Mouse (Mus musculus): Measurements from ENCODE around the gene Ssbp2. TPM values are rescaled to one million over a fixed set of nuclear protein-coding genes. Genes with fewer than 3 reads are reported as not detected.

Ssbp2 gene
- polyA plus RNA-seq, 1 experiment = 7.2 TPM

DNA sequence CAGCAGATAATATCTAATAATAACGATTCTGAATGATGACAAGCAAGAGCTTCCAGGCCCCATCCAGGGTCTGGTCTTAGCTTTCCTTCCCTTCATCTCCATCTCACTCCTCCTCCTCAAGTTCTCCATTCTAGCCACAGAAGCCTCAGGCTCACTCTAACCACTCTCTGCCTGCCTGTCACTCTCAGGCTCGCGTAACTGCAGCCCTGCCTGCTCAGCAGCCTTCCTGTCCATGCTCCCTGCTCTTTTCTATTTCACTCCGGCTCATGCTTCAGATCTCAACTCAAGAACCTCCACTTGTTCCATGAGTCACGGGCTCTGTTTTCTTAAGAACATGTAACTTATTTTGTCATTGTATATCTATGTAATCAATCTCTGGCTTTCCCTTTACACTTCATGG is 286.4 kb downstream of the Ssbp2 start:
- Histone ChIP-seq H3K27me3 (ENCODE audit: control insufficient read depth, insufficient read depth, low read length) (peaks cover 3% of the 10 kb centered on the region; the same call in 1 of the 2 replicates), H3K4me3 (ENCODE audit: extremely low read depth, insufficient read depth, insufficient read length) (no peak overlapping the region), H3K27ac (ENCODE audit: insufficient read depth, low read length) (no peak overlapping the region), H3K4me1 (ENCODE audit: control insufficient read depth, insufficient read depth, insufficient read length) (no peaks in the 10 kb centered on the region), H3K36me3 (ENCODE audit: control insufficient read depth, insufficient read depth, low read length) (no peaks in the 10 kb centered on the region)
- no peak for TF ChIP-seq POLR2A (IDR thresholded peaks at IDR 0.05; ENCODE audit: low read depth, low read length)
- TF ChIP-seq CTCF (IDR thresholded peaks at IDR 0.05; ENCODE audit: extremely low read depth, insufficient read depth, insufficient read length, insufficient replicate concordance) = no peak
- no peak for DNase-seq (ENCODE audit: low read depth in 1 of 2, low spot score in 2 of 2)
- WGBS = 70% methylated on average over 5 of the region's 5 CpGs

DNA sequence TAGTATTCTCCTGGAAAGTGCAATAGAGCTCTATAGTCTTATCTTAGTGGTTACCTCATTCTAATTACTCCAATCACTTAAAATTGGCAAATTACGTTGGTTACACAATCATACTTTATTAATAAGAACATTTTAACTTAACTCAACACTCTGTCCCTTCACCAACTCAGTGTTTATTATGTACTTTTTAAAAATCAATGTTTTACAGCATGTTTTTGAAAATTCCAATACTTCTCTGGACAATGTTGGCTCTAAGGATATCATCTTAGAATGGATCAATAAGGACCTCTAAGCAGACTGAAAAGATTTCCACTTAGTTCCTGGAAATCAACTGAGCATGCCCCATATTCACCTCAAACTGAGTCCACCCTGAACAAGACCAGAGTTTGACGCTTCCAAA is 288.3 kb downstream of the Ssbp2 start:
- WGBS = 90% methylated on average over 2 of the region's 2 CpGs
- no peak overlapping the region for H3K27ac ChIP-seq (ENCODE audit: insufficient read depth, low read length)
- H3K36me3 ChIP-seq (ENCODE audit: control insufficient read depth, insufficient read depth, low read length) = no peaks in the 10 kb centered on the region
- no peak overlapping the region; the same call in 1 of the 2 replicates for H3K4me3 ChIP-seq (ENCODE audit: extremely low read depth, insufficient read depth, insufficient read length)
- no peak for TF ChIP-seq CTCF (IDR thresholded peaks at IDR 0.05; ENCODE audit: extremely low read depth, insufficient read depth, insufficient read length, insufficient replicate concordance)
- TF ChIP-seq POLR2A (IDR thresholded peaks at IDR 0.05; ENCODE audit: low read depth, low read length) = no peak
- no peaks in the 10 kb centered on the region for H3K4me1 ChIP-seq (ENCODE audit: control insufficient read depth, insufficient read depth, insufficient read length)
- no peak for DNase-seq (ENCODE audit: low read depth in 1 of 2, low spot score in 2 of 2)
- no peaks in the 10 kb centered on the region for H3K27me3 ChIP-seq (ENCODE audit: control insufficient read depth, insufficient read depth, low read length)

DNA sequence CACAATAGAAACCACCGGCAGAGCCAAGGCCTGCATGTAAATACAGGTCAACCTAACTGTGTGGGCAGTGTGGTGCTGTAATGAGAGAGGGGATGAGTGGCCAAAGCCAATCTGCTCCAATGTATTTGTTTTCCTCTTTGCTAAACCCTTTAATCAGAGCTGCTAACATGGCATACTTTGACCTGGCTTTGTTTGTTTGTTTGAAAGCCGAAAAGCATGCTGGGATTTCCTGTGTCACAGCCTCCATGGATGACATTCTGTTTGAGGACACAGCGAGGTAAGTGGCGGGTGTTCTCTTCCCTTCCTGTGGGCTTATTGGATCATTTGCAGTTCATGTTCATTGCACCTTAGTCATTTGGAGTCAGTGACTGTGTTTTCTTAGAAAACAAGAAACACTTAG is 289.9 kb downstream of the Ssbp2 start:
- Histone ChIP-seq H3K4me1 (ENCODE audit: control insufficient read depth, insufficient read depth, insufficient read length) (no peaks in the 10 kb centered on the region), H3K27me3 (ENCODE audit: control insufficient read depth, insufficient read depth, low read length) (no peaks in the 10 kb centered on the region), H3K4me3 (ENCODE audit: extremely low read depth, insufficient read depth, insufficient read length) (no peak overlapping the region), H3K36me3 (ENCODE audit: control insufficient read depth, insufficient read depth, low read length) (no peaks in the 10 kb centered on the region), H3K27ac (ENCODE audit: insufficient read depth, low read length) (no peak overlapping the region)
- WGBS = 92% methylated on average over 4 of the region's 4 CpGs
- DNase-seq (ENCODE audit: low read depth in 1 of 2, low spot score in 2 of 2) = no peak
- no peak for TF ChIP-seq CTCF (IDR thresholded peaks at IDR 0.05; ENCODE audit: extremely low read depth, insufficient read depth, insufficient read length, insufficient replicate concordance)
- TF ChIP-seq POLR2A (IDR thresholded peaks at IDR 0.05; ENCODE audit: low read depth, low read length) = no peak

Other genes starting within 250 kb of the Ssbp2 start
- 0.52 and 0.95 TPM in 2 replicates for gene Atg10, start 236.3 kb upstream of the Ssbp2 start, polyA plus RNA-seq (2012; rRNA removed)

All from spleen, adult 2 months (tissue).